Mouse (Mus musculus) liver, postnatal 0 days (tissue): ENCODE data around the gene Madd.

Experiments
- CTCF ChIP-seq: sonication (generic); IDR thresholded peaks from 2 replicates; pipeline ENCODE4 v1.5.1; 2016; ENCODE audit warnings: antibody characterized with exemption, low read depth
- EP300 ChIP-seq: IDR thresholded peaks from 2 replicates; pipeline ENCODE4 v1.6.1; 2016; ENCODE audit warnings: antibody characterized with exemption, low read depth, mild to moderate bottlenecking

DNA sequence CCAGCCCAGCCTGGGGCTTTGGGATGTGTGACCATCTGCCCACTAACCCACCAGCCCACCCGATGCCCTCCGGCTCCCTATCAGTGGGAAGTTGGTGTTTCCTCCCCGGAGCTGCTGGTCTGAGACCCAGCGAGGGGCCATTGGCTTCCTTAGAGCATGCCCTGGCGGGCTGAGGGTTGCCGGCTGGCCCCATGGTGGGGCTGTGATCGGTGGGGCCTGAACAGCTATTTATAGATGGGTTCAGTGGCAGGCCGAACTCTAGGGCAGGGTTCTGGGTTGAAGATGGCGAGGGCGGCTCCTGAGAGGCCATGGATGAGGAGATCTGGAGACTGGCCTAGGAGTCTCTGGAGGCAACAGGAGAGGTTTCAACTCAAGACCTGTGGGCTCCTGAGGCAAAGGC, 86.6 kb downstream of the Madd start:
- no peak for TF ChIP-seq CTCF
- TF ChIP-seq EP300, result no peak
